Mouse (Mus musculus): ENCODE data around the gene Rhbdf1. TPM values are rescaled to one million over a fixed set of nuclear protein-coding genes. Genes with fewer than 3 reads are reported as not detected.

The Rhbdf1 gene
- total RNA-seq, 4 experiments from 2014 or later: 20.4 to 26.8 (median 23.0) TPM

DNA sequence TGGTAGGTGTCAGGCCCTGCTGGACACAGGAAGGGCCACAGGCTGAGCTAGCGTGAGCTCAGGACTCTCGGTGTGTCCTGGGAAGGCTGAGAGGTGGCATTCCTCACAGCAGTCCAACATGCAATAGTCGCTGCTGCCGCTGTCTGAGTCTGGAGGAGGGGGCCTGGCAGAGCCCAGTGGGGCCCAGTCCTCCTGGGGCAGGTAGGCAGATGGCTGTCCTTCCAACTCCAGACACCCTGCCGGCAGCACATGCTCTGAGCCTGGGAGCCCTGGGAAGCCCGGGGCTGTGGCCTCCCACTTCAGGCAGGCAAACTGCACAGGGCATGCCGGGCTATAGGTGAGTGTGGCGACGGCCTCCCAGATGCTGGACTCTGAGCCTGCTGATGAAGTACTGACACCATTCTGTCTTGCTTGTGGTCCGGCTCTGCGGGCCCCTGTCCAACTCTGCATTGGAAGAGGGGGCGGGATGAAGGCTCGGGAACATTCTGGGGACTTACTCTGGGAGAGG, 31.4 kb downstream of the Rhbdf1 start:
- DNase-seq (ENCODE audit: low spot score): no peak

DNA sequence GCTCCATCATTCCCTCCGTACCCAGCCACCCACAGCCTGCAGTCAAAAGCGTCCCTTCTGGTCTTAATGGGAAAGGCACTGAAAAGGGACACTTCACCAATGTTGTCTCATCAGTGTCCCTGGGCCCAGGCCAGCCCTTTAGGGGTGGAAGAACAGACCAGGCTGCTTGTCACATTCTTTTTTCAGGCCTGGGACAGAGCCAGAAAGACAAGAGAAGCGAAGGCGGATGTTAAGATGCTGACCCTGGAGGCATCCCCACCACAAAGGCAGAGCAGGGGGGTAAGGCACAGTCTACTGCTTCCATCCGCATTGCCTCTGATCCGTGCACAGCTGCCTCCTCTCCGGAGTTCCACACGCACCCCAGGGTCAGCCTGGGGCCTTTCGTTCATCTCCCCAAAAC, 32.0 kb downstream of the Rhbdf1 start:
- DNase-seq (ENCODE audit: low spot score): no peak

- no peak for DNase-seq (ENCODE audit: low spot score)
Observed at GRCm38 (mm10) chr11:32189434-32189833, 32.7 kb downstream of the Rhbdf1 start.

GRCm38 (mm10) chr11:32188881-32189280, 33.2 kb downstream of the Rhbdf1 start:
- DNase-seq (ENCODE audit: low spot score): no peak

DNA sequence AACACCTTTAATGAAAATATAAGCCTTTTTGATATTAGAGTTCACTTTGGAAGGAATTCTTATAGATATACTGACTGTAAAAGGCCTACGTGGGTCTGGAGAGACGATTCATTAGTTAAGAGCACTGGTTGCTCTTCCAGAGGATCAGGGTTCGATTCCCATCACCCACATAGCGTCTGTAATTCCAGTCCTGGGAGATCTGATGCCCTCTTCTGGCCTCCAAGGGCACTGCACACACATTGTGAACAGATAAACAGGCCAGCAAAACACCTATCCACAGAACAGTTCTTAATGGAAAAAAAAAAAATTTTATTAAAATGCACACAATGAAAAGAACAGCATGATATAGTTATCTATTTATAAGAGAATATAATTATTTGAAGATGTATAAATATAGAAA, 34.8 kb downstream of the Rhbdf1 start:
- DNase-seq (ENCODE audit: low spot score): no peak

- DNase-seq (ENCODE audit: low spot score): no peak
Observed at GRCm38 (mm10) chr11:32186031-32186430, 36.1 kb downstream of the Rhbdf1 start.

DNA sequence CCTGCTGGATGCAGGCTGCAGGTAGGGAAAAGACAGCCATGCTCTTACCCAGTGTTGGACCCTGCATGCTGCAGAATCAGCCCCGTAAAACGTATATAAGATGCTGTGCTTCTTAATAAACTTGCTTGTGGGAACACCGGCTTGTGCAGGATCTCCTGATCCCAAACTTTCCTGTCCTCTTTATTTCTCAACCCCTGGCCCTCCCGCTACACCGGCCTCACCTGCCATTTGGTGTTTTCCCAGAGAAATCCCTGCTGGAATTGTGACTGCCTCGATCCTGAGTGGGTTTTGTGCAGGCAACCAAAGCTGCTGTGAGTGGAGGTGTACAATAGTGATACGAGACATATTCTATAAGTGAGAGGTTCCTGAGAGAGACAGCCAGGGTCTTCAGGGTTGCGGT, 37.6 kb downstream of the Rhbdf1 start:
- DNase-seq (ENCODE audit: low spot score): no peak

DNA sequence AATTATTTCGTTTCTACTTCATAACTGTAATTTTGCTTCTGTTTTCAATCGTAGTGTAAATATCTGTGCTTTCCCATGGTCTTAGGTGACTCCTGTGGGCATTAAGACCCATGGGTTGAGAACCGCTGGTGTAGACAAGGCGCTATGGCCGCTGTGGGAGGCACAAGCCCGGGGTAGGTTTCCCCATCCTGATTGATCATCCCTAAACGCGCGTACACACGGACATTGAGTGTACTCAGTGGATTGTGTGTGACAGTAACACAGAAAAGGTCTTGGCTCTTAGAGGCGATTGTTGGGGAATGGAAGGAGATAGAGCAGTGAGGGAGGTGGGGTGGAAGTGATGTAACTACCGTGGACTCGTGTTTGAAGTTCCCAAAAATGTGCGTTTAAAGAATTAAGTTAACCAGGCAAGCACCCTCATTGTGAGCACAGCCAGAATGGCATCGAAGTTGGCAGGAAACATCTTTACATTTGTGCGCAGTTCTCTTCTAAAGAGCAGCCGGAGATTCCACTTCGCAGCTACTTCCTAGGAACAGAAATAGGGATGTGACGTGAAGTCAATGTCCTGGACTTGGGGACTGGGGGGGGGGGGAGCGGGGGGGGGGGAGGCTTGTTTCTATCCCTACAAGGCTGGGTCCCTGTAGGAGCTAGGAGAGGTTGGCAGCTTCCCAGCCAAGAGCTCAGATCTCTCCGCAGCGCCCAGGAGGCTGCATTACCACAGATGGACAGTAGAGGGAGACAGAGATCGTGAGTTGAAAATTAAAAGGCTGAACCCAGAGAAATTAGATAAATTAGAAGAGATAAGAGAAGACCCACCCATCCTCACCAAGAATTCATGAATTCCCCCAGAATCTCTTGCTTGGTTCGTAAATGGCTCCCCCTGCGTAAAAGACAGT, 39.9 kb downstream of the Rhbdf1 start:
- DNase-seq (ENCODE audit: low spot score): peak; percentile 85

DNA sequence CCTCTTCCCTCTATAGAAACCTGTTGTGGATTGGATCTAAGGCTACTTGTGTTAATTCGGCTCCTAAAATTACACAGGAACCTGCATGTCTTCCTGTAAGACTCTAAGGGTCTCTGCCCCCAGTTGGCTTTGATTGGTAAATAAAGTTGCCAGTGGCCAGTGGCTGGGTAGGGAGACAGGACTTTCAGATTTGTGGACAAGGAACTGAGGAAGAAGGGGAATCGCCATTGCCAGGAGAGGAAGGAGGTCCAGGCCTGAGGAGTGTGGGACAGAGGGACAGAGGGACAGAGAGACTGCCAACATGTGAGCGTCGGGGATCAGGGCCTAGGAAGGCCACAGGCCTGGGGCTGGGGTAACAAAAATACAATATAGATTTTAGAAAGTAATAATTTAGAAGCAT, 40.9 kb downstream of the Rhbdf1 start:
- DNase-seq (ENCODE audit: low spot score): no peak

GRCm38 (mm10) chr11:32178506-32178905, 43.6 kb downstream of the Rhbdf1 start:
- no peak for DNase-seq (ENCODE audit: low spot score)

DNA sequence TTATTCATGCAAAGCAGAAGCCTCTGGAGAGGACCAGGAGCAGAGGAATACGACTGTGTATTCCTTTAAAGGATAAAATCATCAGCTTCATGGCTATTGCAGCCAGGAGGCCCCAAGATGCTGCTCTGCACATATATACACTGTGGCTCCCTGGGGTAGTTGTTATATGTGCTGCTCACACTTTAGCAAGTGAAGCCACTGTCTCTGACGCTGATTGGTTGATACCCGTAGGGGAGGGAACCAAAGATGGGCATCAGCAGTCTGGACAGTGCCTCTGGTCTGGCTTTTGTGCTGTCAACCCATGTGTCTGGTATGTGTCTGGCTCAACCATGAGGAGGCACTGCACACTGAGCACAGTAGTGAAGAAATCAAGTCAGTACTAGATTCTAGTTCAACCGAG, 55.4 kb downstream of the Rhbdf1 start:
- no peak for DNase-seq (ENCODE audit: low spot score)

- peak; percentile 9 for DNase-seq (ENCODE audit: low spot score)
Observed at GRCm38 (mm10) chr11:32161922-32162804, 59.9 kb downstream of the Rhbdf1 start.

DNA sequence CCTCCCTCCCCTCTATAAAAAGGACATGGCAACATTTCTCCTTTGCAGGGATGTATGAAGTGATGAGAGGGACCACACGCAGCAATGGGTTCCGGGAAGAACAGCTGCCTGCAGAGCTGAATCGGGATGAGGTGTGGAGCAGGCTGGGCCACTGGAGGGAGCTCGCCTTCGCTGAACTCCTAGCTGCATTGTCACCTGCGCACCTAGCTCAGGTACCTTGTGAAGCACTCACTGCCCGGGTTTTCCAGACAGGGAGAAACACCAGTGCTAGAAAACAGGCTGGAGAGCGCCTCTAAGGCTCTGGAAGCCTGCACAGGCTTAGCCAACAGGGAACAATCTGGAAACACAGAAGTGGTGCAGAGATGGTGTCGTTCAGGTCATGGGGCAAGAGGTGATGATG, 60.6 kb downstream of the Rhbdf1 start:
- DNase-seq (ENCODE audit: low spot score): no peak

DNA sequence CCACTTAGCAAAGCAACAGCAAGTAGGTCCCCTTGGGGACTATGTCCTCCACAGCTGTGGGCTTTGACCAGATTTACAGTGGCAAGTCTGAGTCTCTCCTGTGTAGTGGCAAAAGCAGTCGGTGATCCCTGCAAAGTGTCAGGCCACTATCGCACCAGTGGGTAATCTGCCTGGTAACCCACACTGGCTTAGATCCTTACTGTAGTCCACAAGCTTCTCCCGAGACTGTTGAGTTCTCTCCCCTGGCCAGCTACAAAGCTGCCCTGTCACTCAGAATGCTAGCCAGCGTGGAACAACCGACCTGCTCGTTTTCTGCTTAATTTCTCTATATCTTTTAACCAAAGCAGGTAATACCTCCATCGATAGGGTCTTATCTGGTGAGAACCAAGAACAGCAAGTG, 61.8 kb downstream of the Rhbdf1 start:
- no peak for DNase-seq (ENCODE audit: low spot score)

Other genes with a start within 250 kb of the Rhbdf1 start
- 1 to 10 TPM in 2 of 4 experiments, under 1 TPM in 2; 0.60 to 1.1 (median 0.89) TPM for gene Nsg2, start 221.8 kb downstream of the Rhbdf1 start, total RNA-seq (2022)
- under 1 TPM in 3 of 4 experiments, not detected in 1; 0.05 to 0.40 (median 0.09) TPM for gene Il9r, start 22.0 kb downstream of the Rhbdf1 start, total RNA-seq (2022)
- gene Snrnp25, start 16.9 kb downstream of the Rhbdf1 start, total RNA-seq (2022): 10 to 100 TPM in 3 of 4 experiments, 1 to 10 TPM in 1; 9.7 to 14.0 (median 11.8) TPM
- 1 to 10 TPM; 5.5 to 7.7 (median 6.2) TPM for gene Mpg, start 4.2 kb upstream of the Rhbdf1 start, total RNA-seq (2022)
- gene Nprl3, start 45.4 kb upstream of the Rhbdf1 start, total RNA-seq (2022): 10 to 100 TPM; 27.3 to 29.9 (median 28.3) TPM
- not detected for gene Hba-x, start 54.1 kb upstream of the Rhbdf1 start, total RNA-seq (2022)
- over 10,000 TPM in 1 of 4 experiments, 1,000 to 10,000 TPM in 3; 1,679 to 11,117 (median 2,615) TPM for gene Hba-a1, start 61.2 kb upstream of the Rhbdf1 start, total RNA-seq (2022)
- gene Hbq1b, start 64.7 kb upstream of the Rhbdf1 start, total RNA-seq (2022): 1 to 10 TPM in 1 of 4 experiments, under 1 TPM in 1, not detected in 2; 0.52 to 1.6 TPM
- 1,000 to 10,000 TPM; 1,411 to 8,978 (median 2,103) TPM for gene Hba-a2, start 74.2 kb upstream of the Rhbdf1 start, total RNA-seq (2022)
- gene Hbq1a, start 77.8 kb upstream of the Rhbdf1 start, total RNA-seq (2022): under 1 TPM in 1 of 4 experiments, not detected in 3; 0.83 TPM
- 1 to 10 TPM; 2.3 to 4.9 (median 3.3) TPM for gene Sh3pxd2b, start 125.5 kb upstream of the Rhbdf1 start, total RNA-seq (2022)
- gene Ubtd2, start 233.1 kb upstream of the Rhbdf1 start, total RNA-seq (2022): 1 to 10 TPM; 3.0 to 4.4 (median 3.7) TPM

All from heart, adult 8-10 months (tissue).